Mouse (Mus musculus) retina, embryonic 14.5 days (tissue): Measurements from ENCODE around the gene Myo1d.

Experiments
- DNase-seq: peaks from one replicate; pipeline ENCODE4 v3.0.0-alpha.2; 2015; ENCODE audit warnings: low spot score

The Myo1d gene

DNA sequence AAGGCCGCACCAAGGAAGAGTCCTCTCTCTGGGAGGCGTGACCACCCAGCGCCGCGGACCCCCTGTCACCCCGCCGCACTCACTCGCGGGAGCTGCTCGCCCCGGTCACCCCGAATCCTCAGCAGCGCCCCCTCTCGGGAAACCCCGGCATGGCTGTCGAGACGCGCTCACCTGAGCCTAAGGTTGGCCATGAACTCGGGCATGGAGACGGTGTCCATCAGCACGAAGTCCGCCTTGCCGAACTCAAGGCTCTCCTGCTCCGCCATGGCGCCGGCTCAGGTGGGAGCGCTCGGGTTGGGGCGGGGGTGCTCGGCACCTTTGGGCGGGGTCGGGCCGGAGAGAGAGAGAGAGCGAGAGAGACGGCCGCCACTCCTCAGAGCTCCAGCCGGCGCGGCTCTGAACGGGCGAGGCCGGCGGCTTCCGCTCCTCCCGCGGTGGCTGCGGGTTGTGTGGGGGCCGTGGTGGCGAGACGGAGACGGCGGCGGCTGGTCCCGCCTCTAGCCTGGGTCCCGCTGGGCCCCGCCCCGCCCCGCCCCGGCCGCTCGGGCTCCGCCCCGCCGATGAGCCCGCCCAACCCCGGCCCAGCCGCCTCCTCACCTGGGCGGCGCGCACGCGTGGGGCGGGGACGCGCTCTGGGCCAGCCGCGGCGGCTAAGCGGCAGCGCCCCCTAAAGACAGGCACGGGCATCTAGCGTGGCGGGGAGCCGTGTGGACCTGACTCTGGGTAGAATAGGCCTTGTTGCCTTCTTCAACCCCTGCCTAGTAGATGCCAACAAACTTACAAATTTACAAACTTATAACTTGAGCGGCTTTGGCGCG is at the start of gene Myo1d:
Gene Myo1d, minus strand, starts transcription at position 499 of the 818 bp plus-strand sequence.
- DNase-seq: peak; percentile 86

DNA sequence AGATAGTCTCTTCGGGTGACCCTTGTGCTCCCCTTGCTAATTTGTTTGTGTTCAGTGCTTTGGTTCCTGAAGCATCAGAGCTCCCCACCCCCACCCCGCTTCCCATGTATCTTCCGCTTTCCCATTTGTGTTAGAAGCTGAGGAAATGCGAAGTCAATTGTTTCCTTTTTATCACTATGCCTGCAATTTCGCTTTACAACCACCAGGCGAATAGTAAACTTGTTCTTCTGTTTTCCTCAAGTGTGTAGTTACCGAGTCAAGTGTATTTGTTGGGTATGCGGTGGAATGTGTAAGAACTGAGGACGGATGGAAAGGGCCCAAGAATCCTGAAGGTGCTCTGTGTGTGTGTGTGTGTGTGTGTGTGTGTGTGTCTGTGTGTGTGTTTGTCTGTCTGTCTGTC is 42.0 kb upstream of the Myo1d start:
- DNase-seq: no peak

DNA sequence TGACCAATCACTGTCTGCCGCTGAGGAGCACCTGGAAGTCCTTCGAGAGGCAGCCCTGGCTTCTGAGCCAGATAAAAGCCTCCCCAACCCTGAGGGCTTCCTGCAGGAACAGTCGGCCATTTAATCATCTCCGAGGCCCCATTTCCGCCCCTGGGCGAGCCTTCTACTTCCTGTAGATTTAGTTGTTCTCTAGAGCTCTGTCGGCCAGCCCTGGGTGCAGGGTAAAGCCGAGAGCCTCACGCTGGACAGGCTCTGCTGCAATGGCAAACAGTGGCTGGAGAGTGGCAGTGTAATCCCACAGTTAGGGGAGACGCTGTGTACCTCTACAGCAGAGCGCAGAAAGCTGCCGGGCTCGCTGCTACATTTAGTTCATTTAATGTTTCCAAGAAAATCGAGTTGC is 41.5 kb upstream of the Myo1d start:
- DNase-seq: no peak

DNA sequence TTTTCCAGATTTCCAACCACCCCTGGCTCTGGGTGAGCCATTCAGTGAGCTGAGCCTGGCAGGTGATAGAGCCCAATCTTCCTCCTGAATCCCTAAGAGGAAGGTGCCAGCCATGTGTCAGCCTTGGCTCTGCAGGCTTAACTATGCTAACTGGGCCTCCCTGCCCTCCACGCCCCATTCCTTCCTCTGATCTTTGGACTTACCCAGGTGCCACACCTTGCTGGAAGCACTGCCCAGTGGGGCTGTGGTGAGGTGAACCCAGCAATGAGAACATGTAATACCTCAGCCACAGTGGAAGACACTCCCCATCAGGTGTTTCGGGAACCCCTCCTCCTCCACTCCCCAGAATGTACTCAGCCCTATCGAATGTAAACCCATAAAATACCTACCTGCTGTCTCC is 40.3 kb upstream of the Myo1d start:
- DNase-seq: no peak

DNA sequence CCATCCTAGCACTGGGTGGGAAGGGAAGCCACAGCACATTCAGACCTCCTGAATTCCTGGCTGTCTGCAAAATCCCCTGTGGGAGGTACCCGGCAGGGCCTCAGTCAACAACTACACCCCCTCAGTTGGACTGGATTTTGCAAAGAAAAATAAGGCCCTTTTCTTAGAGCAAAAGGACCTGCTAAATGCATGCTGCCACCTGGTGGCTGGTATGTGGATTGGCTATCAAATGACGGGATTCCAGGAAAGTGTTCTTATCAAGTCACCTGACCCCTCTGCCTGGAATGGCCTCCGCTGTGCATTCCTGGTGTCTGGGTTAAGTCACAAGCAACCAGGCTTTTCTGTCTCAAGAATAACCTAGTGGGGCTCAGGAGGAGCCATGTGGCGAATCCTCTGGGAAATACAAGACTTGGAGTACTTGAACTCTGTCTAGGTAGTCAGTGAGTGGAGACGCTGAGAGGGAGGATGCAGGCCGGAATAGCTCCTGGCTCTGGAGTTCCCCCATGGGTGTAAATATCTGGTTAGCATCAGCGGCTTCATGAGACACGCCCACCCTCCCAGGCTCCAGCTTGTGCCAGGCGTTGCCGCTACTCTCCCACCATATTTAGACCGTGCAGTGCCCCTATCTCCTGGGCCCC is 38.4 kb upstream of the Myo1d start:
- DNase-seq: peak; percentile 88

DNA sequence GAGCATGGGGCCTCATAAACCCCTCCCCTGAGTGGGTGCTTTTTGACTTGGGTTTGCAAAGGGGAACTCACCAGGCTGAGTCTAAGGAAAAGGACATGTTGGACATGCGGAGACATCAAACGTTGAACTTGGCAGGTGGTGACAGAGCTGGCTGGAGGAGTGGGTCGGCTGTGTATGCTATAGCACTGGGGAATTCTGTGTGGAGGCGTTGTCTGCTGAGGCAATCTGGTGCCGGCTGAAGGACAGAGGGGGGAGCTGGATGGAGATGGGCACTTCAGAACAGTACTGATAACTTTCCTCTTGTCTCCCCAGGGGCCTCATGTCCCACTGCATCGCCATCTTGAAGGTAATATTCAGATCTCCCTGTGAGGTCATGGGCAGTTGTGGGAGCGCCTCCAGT is 35.5 kb upstream of the Myo1d start:
- no peak for DNase-seq

DNA sequence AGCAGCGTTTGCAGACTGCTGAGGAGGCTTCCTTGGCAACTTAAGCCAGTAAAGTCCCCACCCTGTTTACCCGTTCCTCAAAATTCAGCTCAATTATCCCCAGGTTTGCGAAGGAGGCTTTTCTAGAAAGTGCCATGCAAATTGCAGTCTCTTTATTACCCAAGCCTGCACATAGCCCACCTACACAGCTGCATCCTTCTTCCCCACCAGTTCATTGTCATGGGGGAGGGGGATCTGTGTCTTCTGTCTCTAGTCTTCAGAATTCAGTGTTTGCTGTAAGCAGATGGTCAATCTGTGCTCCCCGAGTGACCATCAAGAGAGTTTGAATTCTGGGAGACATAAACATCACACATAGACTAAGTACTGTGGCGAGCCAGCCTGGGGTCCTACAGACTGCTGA is 31.3 kb upstream of the Myo1d start:
- DNase-seq: peak; percentile 35

DNA sequence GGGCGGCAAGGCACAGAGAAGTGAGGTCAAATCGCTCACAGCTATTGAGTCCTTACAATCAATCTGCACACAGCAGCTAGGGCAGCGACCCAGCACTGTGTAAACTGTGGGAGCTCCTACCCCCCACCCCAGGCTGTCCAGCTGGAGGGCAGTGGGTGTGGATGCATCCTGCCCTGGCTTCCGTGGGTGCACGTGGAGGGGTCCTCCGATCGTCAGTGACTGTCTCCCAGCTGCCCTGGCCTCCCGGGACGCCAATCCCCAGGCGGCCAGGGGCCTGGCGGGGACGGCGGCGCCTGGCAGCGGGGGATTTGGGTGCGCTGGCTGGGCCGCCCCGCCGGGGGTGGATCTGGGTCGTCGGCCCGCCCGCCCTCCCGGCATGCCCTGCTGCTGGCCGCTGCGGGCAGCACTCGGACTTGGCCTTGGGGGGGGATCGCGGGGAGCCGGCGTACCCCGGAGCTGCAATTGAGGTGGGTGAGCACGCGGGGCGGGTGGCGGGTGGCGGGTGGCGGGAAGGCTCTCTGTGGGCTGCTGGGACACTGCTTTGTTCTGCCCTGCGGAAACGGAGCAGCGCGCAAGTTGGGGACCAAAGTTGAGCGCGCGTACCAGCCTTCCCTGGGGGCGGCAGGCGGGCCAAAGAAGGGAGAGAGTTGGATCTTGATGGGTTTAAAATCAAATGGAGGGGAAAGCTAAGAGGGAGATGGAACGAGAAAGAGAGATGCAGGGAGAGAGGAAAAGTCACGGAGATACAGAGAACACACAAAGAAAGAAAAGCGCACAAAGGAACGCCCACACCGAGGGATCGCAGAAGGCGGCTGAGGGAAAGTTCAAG is 30.4 kb upstream of the Myo1d start, which contains the start of gene Tmem98:
Gene Tmem98, plus strand, starts transcription at position 183 of the 829 bp plus-strand sequence.
- DNase-seq: peak; percentile 64

DNA sequence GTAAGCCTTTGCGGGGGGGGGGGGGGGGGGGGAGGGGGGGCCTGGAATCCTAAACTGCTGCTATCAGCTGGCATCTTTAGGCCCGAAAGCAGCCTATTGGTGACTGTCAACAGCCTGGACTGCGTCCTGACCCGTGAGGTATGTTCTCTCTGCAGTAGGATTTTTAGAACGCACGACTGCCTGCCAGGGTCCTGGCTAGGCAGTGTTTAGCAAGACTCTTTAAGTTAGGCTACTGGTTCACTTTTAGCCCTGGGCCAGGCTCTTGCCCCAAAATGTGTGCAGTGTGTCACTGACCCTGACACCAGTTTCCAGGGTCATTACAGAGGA is 29.8 kb upstream of the Myo1d start:
- no peak for DNase-seq

DNA sequence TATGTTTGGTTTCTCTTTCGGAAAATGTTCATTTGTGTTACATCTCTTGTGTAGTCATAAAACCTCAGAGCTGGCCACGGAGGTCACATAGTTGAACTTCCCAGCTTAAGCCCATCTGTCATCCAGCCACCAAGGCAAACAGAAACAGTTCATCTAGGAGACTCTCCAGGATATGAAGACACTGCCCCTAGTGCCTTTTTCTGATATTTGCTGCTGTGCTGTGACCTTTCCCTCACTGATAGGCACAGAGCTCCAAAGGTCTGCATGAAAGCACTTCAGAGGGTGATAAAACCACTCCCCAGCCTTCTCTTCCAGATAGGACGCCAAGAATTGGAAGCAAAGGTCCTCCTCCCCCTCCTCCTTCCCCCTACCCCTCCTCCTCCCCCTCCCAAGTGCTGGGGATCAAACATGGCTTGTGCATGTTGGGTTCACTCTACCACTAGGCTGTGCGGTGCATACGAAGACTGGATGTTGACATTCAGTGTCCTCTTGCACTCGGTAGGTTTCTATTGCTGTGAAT is 28.8 kb upstream of the Myo1d start:
- peak; percentile 42 for DNase-seq

DNA sequence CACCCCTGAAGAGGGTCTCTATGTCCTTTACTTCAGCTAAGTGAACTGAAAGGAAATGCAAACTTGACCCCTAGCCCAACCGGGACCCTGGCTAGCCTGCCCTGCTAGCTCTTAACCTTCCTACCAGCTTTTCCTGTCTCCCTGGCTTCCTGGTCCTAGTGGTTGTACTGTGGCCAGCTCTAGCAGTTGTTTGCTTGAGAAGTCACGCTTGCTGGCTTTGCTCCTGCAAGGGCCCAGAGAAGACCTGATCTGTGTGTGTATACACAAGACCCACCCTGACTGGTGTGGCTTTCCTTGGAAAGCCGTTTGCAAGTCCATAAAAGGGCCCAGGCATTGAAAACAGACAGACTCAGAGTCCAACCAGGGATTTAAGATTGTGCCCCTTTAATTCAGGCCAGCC is 22.9 kb upstream of the Myo1d start:
- DNase-seq: no peak

DNA sequence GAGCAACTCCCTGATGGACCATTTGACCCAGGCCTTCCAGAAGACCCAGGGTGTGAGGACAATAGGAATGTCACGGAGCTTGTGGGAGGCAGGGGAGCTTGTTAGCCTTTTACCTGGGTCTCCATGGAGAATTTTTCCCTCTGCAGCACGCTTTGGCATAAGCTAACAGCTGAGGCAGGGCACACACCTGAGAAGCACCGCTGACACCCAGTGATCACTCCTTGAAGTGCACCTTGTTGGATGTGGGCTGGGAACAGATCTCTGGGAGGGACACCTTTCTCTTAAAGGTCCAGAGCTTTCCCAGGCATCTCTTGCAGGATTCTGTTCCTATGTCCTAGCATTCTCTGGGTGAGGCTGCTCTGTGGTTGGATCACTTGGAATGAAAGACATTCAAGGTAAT is 20.2 kb upstream of the Myo1d start:
- no peak for DNase-seq

DNA sequence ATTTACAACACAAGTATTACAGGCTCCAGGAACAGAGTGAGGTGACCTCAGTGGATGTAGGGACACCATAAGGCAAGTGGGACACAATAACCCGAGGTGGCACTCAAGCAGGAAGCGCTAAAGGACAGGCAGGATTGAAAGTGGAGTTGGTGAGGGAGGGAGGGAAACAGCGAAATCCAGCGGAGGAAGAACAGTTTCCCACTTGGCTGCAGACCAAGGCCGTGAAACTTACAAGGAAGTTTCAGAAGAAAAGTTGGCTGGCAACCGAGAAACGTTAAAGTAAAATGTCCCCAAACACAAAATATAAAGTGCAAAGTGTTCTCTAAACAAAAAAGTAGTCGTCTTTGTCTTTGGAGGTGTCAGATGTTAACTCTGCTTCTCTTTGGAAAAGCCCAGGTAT is 15.6 kb upstream of the Myo1d start:
- DNase-seq: no peak

DNA sequence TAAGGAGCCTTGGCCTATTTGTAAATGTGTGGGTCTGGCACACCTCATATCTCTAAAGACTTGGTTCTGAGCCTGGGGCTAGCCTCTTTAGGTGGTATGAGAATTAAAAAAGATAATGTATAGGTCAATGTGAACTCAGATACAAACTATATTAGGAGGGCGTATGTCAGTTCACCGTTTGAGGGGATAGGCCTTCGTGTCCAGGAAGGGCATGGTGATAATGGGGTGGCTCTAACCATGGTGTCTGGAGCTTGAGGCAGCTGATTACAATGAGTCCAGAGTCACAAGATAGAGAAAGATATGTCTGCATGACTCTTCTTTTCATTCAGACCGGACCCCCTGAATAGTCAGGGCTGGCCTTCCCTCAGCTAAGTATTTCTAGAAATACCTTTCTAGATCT is 14.5 kb upstream of the Myo1d start:
- DNase-seq: no peak

DNA sequence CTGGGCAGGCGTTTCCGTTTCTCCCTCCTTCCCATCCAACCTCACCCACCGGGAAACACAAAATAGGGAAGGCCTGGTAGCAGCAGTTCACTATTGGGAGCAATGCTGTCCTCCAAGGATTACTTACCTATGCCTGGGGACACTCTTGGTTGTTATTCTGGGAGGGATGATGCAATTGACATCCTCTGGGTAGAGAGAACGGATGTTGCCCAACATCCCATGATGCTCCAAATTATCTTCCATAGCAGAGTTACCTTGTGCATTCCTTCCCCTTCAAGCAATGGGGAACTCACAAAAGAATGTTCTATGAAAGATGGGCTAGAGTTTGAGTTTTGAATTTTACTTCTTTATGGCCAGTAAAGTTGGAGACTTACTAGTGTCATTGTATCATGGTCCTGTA is 13.6 kb upstream of the Myo1d start:
- no peak for DNase-seq

DNA sequence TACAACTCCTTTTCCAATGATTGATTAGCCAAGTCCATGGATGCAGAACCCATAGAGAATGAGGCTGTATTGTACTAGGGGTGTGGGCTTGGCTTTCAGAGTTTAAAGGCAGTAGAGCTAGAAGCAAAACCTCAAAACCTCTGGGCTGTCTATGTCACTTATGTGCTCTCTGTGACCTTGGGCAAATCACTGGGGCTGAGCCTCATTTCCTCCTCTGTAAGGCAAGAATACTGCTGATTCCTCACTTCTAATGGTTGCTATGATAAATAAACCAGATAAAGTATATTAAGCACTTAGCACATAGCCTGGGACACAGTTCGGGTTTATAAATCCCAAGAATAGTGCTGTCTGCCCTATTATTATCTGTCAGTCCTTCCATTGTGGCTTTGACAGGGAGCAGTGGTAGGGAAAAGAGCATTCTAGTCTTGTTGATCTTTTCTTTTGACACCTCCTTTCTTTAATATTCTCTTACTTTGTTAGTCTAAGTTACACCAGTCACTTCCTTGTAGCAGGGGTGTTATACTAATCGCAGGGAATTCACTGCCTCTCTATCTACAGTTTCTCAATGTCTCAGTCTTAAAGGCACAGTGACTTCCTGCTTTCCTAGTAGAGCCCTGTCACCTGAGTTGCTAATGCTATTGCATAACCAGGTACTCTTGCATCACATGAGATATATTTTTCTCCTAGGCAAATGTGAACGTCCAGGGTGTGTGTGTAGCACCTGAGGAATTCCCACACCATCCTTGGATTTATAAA is 12.0 kb upstream of the Myo1d start:
- DNase-seq: no peak

DNA sequence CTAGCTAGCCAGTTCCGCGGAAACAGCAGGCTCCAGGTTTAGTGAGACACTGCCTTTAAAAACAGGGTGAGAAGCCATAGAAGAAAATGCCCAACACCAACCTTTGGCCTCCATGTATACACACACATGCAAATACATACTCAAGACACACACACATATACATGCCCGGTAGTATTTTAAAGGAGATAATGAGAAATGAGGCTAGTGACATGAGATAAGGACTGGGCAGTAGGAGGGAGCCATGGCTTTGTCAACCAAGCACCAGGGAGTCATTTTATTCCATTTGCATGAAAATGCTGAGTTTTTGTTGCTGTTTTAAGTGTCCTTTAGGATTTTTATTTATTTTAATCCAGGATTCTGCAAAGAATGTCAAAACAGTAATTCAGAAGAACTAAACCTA is 10.6 kb upstream of the Myo1d start:
- DNase-seq: no peak

DNA sequence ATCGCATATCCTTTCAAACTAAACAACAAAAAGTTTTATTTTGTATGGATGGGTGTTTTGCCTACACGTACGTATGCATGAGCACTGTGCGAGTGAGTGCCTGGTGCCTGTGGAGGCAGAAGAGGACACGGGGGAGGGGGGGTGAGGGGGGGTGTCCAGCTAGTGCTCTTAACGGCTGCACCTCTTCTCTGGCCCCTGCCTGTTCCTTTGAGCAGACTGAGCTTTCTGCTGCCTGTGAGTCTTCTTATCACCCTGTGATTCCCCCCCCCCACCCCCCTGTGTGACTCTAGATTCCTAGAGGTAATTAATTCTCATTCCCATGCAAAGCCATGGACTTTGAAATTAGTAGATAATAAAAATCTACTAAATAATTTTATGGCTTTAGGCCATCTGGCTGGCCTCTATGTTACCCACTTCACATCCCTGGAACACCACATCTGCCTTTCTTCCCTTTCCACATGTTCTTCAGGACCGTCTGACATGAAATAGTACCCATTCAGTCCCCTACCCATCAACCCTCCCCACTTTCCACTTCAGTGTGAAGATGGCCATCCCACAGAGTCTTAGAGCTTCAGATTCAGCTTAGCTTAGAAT is 9.9 kb upstream of the Myo1d start:
- DNase-seq: no peak

DNA sequence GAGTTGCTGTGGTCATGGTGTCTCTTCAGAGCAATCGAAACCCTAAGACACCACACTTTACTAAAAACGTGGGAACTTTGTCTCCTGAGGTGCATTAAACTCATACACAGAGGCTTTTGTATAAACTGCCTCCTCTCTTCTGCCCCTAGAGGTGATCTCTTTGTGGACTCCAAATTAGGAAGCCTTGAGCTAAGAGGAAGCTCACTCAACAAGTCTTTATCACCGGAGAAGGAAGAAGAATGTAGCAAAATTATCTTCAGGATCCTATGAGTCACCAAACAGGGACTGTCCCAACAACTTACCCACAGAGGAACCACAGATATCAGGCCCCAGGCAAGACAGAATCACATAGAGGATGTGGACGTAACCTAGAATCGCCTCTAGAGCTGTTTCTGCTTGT is 5.8 kb upstream of the Myo1d start:
- no peak for DNase-seq

DNA sequence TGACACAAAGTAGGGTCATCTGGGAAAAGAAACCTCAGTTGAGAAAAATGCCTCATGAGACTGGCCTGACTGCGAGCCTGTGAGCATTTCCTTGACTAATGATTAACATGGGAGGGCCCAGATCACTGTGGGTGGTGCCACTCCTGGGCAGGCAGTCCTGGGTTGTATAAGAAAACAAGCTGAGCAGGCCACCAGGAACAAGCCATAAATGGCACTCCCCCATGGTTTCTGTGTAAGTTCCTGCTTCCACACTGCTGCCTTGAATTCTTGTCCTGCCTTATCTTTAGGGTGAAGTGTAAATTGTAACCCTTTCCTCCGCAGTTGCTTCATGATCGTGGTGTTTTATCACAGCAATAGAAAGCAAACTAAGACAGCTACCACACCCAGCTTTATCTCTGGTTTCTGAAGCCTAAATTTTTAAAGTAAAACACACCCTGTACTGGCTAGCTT is 4.5 kb upstream of the Myo1d start:
- no peak for DNase-seq

DNA sequence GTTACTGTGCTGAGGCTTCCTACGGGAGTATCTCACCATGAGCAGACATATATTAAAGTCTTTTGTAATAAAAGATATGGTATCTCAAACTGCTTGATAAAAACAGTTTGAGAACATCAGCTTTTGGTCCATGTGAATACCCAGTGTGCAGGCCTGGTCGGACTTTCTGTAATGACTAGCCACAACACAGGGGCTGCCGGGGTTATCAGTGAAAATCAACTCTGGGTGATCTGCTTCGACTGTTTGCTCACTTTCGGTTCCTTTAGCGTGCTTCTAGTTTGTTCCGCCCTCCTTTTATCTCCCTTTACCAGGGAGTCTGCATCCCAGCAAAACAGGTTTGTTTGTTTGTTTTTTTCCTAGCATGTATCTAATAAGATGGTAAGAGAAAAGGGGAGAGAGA is 3.6 kb upstream of the Myo1d start:
- DNase-seq: no peak

DNA sequence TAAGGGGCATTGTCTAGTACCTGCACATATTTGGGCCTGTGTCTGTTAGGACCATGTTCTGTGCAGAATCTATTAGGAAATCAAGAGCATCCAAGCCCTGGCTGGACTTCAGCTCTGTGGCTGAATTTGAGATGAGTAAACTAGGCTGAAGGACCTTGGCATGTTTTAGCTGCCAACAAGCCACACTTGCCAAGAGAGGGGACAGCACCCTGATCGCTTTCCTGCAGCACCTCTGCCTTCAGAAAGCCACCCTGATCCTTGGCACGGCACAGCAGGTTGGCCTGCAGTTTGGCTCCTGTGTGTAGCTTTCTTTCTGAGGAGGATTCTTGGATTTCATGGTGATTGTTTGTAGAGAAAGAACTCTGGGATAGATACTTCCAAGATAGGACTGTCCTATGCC is 1.7 kb upstream of the Myo1d start:
- no peak for DNase-seq
